ENCODE assay signal across 8 mouse cellular contexts in genomic region chr7:118116787-118117538, GRCm38 (mm10). TPM values are rescaled to one million over a fixed set of nuclear protein-coding genes. Genes with fewer than 3 reads are reported as not detected.
DNase-seq lines count a peak whose midpoint lies in the region; ATAC-seq and TF ChIP-seq lines count a peak whose summit lies in the region.

No protein-coding gene starts in this region.

- no peak for TF ChIP-seq CTCF in kidney, adult 2 months (conservative IDR thresholded peaks at IDR 0.05; ENCODE audit: insufficient read depth, insufficient read length, low read depth, low read length)
- TF ChIP-seq CTCF in bone marrow macrophage, adult 2 months (IDR thresholded peaks at IDR 0.05; ENCODE audit: low read depth, low read length) = no peak

- no peaks in the 10 kb centered on the region for H3K27me3 ChIP-seq in kidney, adult 2 months (replicated peaks; ENCODE audit: control insufficient read depth, insufficient read depth, low read length)
- H3K27me3 ChIP-seq in intestine, embryonic 15.5 days (replicated peaks) = no peaks in the 10 kb centered on the region
- no peaks in the 10 kb centered on the region for H3K27me3 ChIP-seq in myocyte (ENCODE audit: control insufficient read depth, insufficient read depth, insufficient read length)

- WGBS in kidney, adult 2 months = 9% methylated on average over 8 of the region's 8 CpGs
- 14% methylated on average over 8 of the region's 8 CpGs for WGBS in intestine, embryonic 15.5 days

- ATAC-seq in intestine, embryonic 15.5 days = peak; percentile 9; the same call in 1 of the 2 replicates

- H3ac ChIP-seq in myocyte (ENCODE audit: control insufficient read depth, insufficient read length) = peak overlapping the region; percentile 65

- peaks cover 2% of the 10 kb centered on the region; the same call in 1 of the 2 replicates for H3K36me3 ChIP-seq in kidney, adult 2 months (ENCODE audit: control insufficient read depth, insufficient read depth, low read length)
- peaks cover 22% of the 10 kb centered on the region for H3K36me3 ChIP-seq in intestine, embryonic 15.5 days
- H3K36me3 ChIP-seq in myocyte (ENCODE audit: control insufficient read depth, insufficient read depth) = peaks cover 56% of the 10 kb centered on the region

- no peak for DNase-seq in kidney, adult 2 months
- DNase-seq in kidney, postnatal 14 days = no peak
- DNase-seq in layer of hippocampus, adult 18-20 months (ENCODE audit: low spot score in 2 of 2) = no peak
- no peak for DNase-seq in Muller cell, postnatal 12 days (ENCODE audit: inconsistent ontology term)
- DNase-seq in kidney, postnatal 36 days = no peak

- peak overlapping the region; percentile 81 for H3K27ac ChIP-seq in kidney, adult 2 months (ENCODE audit: insufficient read depth, low read depth, low read length)
- H3K27ac ChIP-seq in bone marrow macrophage, adult 2 months (ENCODE audit: insufficient read depth, low read depth, low read length) = peak overlapping the region; percentile 50
- 0 out of 2 replicates have a peak overlapping the region, but pooled peaks have one; percentile 13 for H3K27ac ChIP-seq in intestine, embryonic 15.5 days

- peak overlapping the region; percentile 74 for H3K4me2 ChIP-seq in intestine, embryonic 15.5 days (replicated peaks)
- H3K4me2 ChIP-seq in myocyte (ENCODE audit: low read depth) = no peak overlapping the region

- H3K9ac ChIP-seq in intestine, embryonic 15.5 days = no peak overlapping the region

- H3K9me3 ChIP-seq in intestine, embryonic 15.5 days = no peaks in the 10 kb centered on the region

- H3K79me2 ChIP-seq in myocyte (ENCODE audit: control insufficient read depth, insufficient read depth) = peaks cover 39% of the 10 kb centered on the region

- TF ChIP-seq POLR2A in kidney, adult 2 months (IDR thresholded peaks at IDR 0.05; ENCODE audit: low read depth, low read length) = no peak
- no peak for TF ChIP-seq POLR2A in bone marrow macrophage, adult 2 months (IDR thresholded peaks at IDR 0.05; ENCODE audit: borderline replicate concordance, low read depth, low read length)
- TF ChIP-seq POLR2A in myocyte (IDR thresholded peaks at IDR 0.05; ENCODE audit: insufficient read length, low read depth) = no peak

- H3K4me3 ChIP-seq in kidney, adult 2 months (ENCODE audit: insufficient read depth, low read depth, low read length) = no peak overlapping the region
- H3K4me3 ChIP-seq in bone marrow macrophage, adult 2 months (ENCODE audit: insufficient read depth, low read length) = peak overlapping the region; percentile 63; the same call in 1 of the 2 replicates
- H3K4me3 ChIP-seq in intestine, embryonic 15.5 days (replicated peaks) = no peak overlapping the region
- H3K4me3 ChIP-seq in myocyte = peak overlapping the region; percentile 99

- peaks cover 32% of the 10 kb centered on the region for H3K4me1 ChIP-seq in kidney, adult 2 months (ENCODE audit: control insufficient read depth, insufficient read depth, low read length)
- peaks cover 40% of the 10 kb centered on the region for H3K4me1 ChIP-seq in bone marrow macrophage, adult 2 months (ENCODE audit: control insufficient read depth, insufficient read depth, low read length)
- peaks cover 25% of the 10 kb centered on the region for H3K4me1 ChIP-seq in intestine, embryonic 15.5 days (replicated peaks)

TF ChIP-seq in myocyte, 11 proteins besides CTCF, POLR2A, EP300 and RAD21:
- no peak for TF ChIP-seq SRF (IDR thresholded peaks at IDR 0.05; ENCODE audit: control insufficient read depth, insufficient read length, low read depth)
- TF ChIP-seq E2F4 (IDR thresholded peaks at IDR 0.05; ENCODE audit: insufficient read depth) = no peak
- TF ChIP-seq MAX (IDR thresholded peaks at IDR 0.05; ENCODE audit: low read depth) = no peak
- TF ChIP-seq CEBPB (IDR thresholded peaks at IDR 0.05; ENCODE audit: insufficient read depth, poor library complexity, severe bottlenecking) = no peak
- TF ChIP-seq REST (IDR thresholded peaks at IDR 0.05; ENCODE audit: insufficient read depth, insufficient read length) = no peak
- TF ChIP-seq TCF12 (IDR thresholded peaks at IDR 0.05; ENCODE audit: insufficient read depth, poor library complexity, severe bottlenecking) = no peak
- TF ChIP-seq POLR2AphosphoS2 (IDR thresholded peaks at IDR 0.05; ENCODE audit: insufficient read length, low read depth) = no peak
- no peak for TF ChIP-seq MYOG (IDR thresholded peaks at IDR 0.05; ENCODE audit: control insufficient read depth in 1 of 3, insufficient read depth in 1 of 3, insufficient read length in 2 of 3, low read depth in 2 of 3)
- no peak for TF ChIP-seq MYOD1 (IDR thresholded peaks at IDR 0.05; ENCODE audit: control insufficient read depth in 1 of 3, insufficient read length in 2 of 3, low read depth in 2 of 3)
- TF ChIP-seq TCF3 (IDR thresholded peaks at IDR 0.05; ENCODE audit: insufficient read length, low read depth) = no peak
- TF ChIP-seq USF1 (IDR thresholded peaks at IDR 0.05; ENCODE audit: low read depth) = no peak
TF ChIP-seq in myocyte: peak in this region for 0.

RNA-seq across cellular contexts. Expression of gene Rps15a, which starts 1.0 kb away (rescaled TPM):
- 1,038 and 1,225 TPM in 2 replicates for polyA plus RNA-seq in kidney, adult 2 months (2012; rRNA removed)
- 1,086 and 1,198 TPM in 2 replicates for polyA plus RNA-seq in bone marrow macrophage, adult 2 months (2012; ENCODE audit: insufficient read depth, insufficient read length, missing spikeins)
- polyA plus RNA-seq in intestine, embryonic 15.5 days (2015; fragmentation: Nextera tagmentation; extraction: Ambion mirVana) = 746 and 766 TPM in 2 replicates
- polyA plus RNA-seq in myocyte (2012; fragmentation: generic; extraction: Trizol) = 1,920 TPM
- 100 to 1,000 TPM; 397 to 411 TPM for total RNA-seq in layer of hippocampus, adult 18-20 months (2021)

RNA-seq across cellular contexts. Expression of gene Arl6ip1, which starts 12.5 kb away (rescaled TPM):
- polyA plus RNA-seq in kidney, adult 2 months (2012; rRNA removed) = 234 and 344 TPM in 2 replicates
- polyA plus RNA-seq in bone marrow macrophage, adult 2 months (2012; ENCODE audit: insufficient read depth, insufficient read length, missing spikeins) = 277 and 281 TPM in 2 replicates
- 477 and 625 TPM in 2 replicates for polyA plus RNA-seq in intestine, embryonic 15.5 days (2015; fragmentation: Nextera tagmentation; extraction: Ambion mirVana)
- polyA plus RNA-seq in myocyte (2012; fragmentation: generic; extraction: Trizol) = 120 TPM
- total RNA-seq in layer of hippocampus, adult 18-20 months (2021) = 100 to 1,000 TPM; 277 to 287 TPM

Comparison
In these comparisons a context has a peak if more than half of its experiments do, and no peak if none do; other contexts are left out.
1. H3K27ac ChIP-seq: peak in every context shown above with its lines; median percentile 81 in kidney, adult 2 months; 50 in bone marrow macrophage, adult 2 months; 13 in intestine, embryonic 15.5 days.
2. H3K4me3 ChIP-seq: peak in bone marrow macrophage, adult 2 months (single experiment) and myocyte (single experiment); none in kidney, adult 2 months (single experiment) and intestine, embryonic 15.5 days (single experiment).